Mouse (Mus musculus) kidney, adult 2 months (tissue): ENCODE measurements at regions not wholly inside any gene's neighbourhood (a gene's known extent, or its start where the extent isn't known, plus 50 kb on each side); places are given as distances from the start of the nearest gene placed in this dataset.

Experiments
- DNase-seq: peaks from one replicate; pipeline ENCODE4 v3.0.0; 2021
- H3K27ac ChIP-seq: fragments of 200-500 bp; 2 replicates; pipeline ENCODE4 v1.5.1; 2012; ENCODE audit warnings: low read depth, low read length, control low read depth, inconsistent platforms; ENCODE audit not compliant: insufficient read depth
- H3K27me3 ChIP-seq: fragments of 200-500 bp; replicated peaks from 2 replicates; pipeline ENCODE4 v1.6.1; 2012; ENCODE audit warnings: mild to moderate bottlenecking, moderate library complexity, low read length, inconsistent platforms; ENCODE audit not compliant: control insufficient read depth, insufficient read depth
- H3K36me3 ChIP-seq: fragments of 200-500 bp; 2 replicates; pipeline ENCODE4 v1.6.1; 2012; ENCODE audit warnings: mild to moderate bottlenecking, moderate library complexity, low read length, inconsistent platforms; ENCODE audit not compliant: control insufficient read depth, insufficient read depth
- H3K4me1 ChIP-seq: fragments of 200-500 bp; 2 replicates; pipeline ENCODE4 v1.6.1; 2011; ENCODE audit warnings: low read length; ENCODE audit not compliant: control insufficient read depth, insufficient read depth
- H3K4me3 ChIP-seq: fragments of 200-500 bp; 2 replicates; pipeline ENCODE4 v1.5.1; 2011; ENCODE audit warnings: mild to moderate bottlenecking, low read depth, low read length, control low read depth; ENCODE audit not compliant: insufficient read depth
- CTCF ChIP-seq: fragments of 200-500 bp; conservative IDR thresholded peaks from 2 replicates; pipeline ENCODE4 v1.5.1; 2011; ENCODE audit warnings: low read depth, mild to moderate bottlenecking, control low read depth, low read length, moderate library complexity, mixed read lengths; ENCODE audit not compliant: insufficient read depth, insufficient read length
- POLR2A ChIP-seq: fragments of 200-500 bp; IDR thresholded peaks from one replicate; pipeline ENCODE4 v1.6.1; 2011; ENCODE audit warnings: low read depth, low read length, control low read depth
- WGBS: fragments of 180-500 bp; shearing (Covaris S2); methylation state at CpG from one replicate; pipeline ENCODE4 v1.1.7; 2018; 5-methylcytosine and 5-hydroxymethylcytosine counted together

DNA sequence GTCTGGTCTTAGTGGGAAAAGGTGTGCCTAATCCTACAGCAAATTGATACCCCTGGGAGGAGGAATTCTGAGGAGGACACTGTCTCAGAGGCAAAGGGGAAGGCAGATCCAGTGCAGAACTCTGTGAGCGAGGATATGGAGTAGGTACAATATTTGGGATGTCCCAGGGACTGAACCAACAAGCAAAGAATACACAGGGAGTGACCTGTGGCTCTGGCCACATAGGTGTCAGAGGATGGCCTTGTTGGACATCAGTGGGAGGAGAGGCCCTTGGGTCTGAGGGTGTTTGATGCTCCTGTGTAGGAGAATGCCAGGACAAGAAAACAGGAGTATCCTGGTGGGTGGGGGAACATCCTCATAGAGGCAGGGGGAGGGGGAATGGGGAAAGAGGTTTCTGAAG is 1079.0 kb downstream of the Cdh8 start:
- DNase-seq: no peak
- Histone ChIP-seq H3K4me3 (no peak overlapping the region), H3K4me1 (no peaks in the 10 kb centered on the region), H3K27me3 (no peaks in the 10 kb centered on the region), H3K36me3 (no peaks in the 10 kb centered on the region), H3K27ac (no peak overlapping the region)
- TF ChIP-seq CTCF: no peak
- no peak for TF ChIP-seq POLR2A
- WGBS: 78% methylated on average over 1 of the region's 1 CpGs

DNA sequence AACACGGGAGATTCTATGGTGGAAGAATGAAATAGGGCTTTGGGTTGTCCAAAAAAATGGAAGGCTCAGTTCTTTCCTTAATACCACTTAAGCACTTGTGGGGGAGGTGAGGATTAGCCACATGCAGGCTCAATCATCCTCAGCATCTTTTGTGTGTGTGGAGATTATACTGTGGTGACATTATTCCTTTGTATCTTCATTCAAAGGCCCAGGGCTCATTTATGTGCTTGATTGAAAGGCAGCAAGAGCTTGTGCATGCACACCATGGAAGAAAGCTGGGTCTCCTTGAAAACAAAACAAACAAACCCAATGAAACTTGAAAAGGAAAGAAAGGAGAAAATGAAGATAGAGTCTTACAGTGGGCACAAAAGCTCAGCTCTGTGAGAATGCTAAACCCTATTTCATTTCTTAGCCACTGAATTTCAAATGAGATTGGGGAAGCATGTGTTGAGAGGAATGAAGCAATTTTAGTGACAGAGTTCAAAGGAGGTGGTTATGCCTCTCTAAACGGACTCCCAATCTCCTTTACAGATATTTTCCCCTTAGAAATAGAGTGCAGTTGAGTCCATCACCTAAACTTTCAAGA is 1106.8 kb downstream of the Cdh8 start:
- Histone ChIP-seq H3K4me1 (no peaks in the 10 kb centered on the region), H3K27ac (no peak overlapping the region), H3K4me3 (no peak overlapping the region), H3K36me3 (no peaks in the 10 kb centered on the region), H3K27me3 (no peaks in the 10 kb centered on the region)
- DNase-seq: no peak
- 58% methylated on average over 2 of the region's 2 CpGs for WGBS
- no peak for TF ChIP-seq CTCF
- no peak for TF ChIP-seq POLR2A

DNA sequence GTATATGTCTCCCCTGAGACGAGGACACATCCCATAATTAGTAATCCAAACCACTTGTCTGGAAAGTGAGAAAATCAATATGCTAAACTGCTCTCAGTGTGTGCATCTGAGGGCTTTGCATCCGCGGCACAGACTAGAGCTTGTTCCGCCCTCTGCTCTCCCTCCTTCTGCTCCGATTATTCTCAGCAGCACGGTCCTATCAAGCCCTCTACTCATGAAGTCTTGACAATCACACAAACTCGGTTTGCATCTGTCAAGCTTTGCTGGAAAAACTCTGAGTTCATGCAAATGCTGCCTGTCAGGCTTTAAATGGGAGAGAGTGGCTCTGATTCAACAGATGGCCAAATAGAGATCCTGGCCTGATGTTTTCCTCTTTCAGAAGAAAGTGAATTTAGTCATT is 1121.3 kb downstream of the Cdh8 start:
- Histone ChIP-seq H3K36me3 (no peaks in the 10 kb centered on the region), H3K4me1 (no peaks in the 10 kb centered on the region), H3K27ac (no peak overlapping the region), H3K4me3 (no peak overlapping the region), H3K27me3 (no peaks in the 10 kb centered on the region)
- 51% methylated on average over 7 of the region's 7 CpGs for WGBS
- no peak for DNase-seq
- TF ChIP-seq CTCF (no peak), POLR2A (no peak)

DNA sequence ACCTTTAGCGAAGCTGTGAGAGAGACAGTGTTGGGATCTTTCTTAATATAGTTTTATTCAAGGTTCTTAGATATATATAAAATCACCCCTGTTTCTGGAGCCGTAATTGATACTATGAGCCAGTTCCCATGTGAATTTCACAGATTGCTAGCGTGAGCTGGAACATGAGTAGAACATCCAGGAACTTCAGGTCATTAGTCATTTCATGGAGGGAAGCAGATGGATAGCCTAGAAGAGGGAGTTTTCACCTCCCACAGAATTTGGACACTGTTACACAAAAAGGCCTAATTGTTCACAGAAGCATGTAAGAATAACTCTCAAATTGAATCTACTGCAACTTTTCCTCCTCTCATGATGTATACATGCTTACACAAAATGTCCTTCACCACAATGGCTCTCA is 1156.0 kb downstream of the Cdh8 start:
- 67% methylated on average over 3 of the region's 3 CpGs for WGBS
- H3K27me3 ChIP-seq: no peaks in the 10 kb centered on the region
- TF ChIP-seq POLR2A (no peak), CTCF (no peak)
- no peak overlapping the region for H3K4me3 ChIP-seq
- H3K4me1 ChIP-seq: no peaks in the 10 kb centered on the region
- no peaks in the 10 kb centered on the region for H3K36me3 ChIP-seq
- no peak overlapping the region for H3K27ac ChIP-seq
- DNase-seq: no peak

DNA sequence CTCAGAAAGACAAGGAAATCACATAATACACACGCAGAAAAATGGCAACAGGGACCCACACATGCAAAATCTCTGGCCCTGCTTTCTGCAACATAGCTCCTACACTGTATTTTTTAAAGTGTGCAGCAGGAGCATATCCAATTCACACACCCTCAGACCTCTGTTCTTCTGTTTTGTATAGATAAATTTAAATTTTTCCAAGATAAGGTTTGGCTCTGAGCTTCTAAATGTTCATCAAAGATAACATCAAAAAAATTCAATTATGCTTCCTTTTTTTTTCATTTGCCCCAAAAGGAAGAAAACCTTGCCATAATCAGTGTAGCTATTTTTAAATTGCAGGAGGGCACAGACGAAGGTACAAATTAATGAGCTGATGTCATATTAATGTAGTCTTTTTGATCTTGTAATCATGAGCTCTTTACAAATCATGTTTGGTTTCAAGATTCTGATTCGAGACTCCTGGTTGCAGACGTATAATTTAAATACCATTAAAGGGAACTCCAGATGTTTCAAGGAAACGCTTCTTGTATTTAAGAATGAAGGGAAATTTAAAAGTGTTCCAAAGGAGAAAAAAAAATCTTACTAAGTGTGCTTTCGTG is 1172.8 kb downstream of the Cdh8 start:
- no peak for TF ChIP-seq CTCF
- TF ChIP-seq POLR2A: no peak
- no peaks in the 10 kb centered on the region for H3K27me3 ChIP-seq
- 59% methylated on average over 6 of the region's 6 CpGs for WGBS
- H3K36me3 ChIP-seq: no peaks in the 10 kb centered on the region
- H3K27ac ChIP-seq: no peak overlapping the region
- no peaks in the 10 kb centered on the region for H3K4me1 ChIP-seq
- DNase-seq: no peak
- no peak overlapping the region for H3K4me3 ChIP-seq

DNA sequence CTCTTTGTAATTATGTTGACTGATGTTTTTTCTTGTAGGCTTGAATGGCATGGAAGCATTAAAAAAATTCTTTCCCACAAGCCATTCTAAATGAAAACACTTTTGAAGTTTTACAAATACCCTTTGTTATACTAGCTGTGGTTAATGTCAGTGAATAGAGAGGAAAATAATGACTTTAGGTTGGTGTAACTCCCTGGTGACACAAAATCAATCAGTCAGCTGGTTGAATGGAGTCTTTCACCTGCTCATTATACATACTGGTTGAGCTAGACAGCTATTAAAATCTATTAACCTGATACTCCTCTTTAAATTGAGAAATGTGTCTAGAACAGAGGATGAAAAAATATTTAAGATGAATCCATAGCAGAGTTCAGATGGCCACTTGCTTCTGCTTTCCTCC is 1202.3 kb downstream of the Cdh8 start:
- no peaks in the 10 kb centered on the region for H3K27me3 ChIP-seq

More for the DNA sequence above, 1202.3 kb downstream of the Cdh8 start:
- Histone ChIP-seq H3K4me3 (no peak overlapping the region), H3K4me1 (no peaks in the 10 kb centered on the region), H3K36me3 (no peaks in the 10 kb centered on the region), H3K27ac (no peak overlapping the region)
- no peak for DNase-seq
- TF ChIP-seq POLR2A (no peak), CTCF (no peak)
